Mouse (Mus musculus) kidney, postnatal 0 days (tissue): ENCODE data around the gene Map3k14. TPM values are rescaled to one million over a fixed set of nuclear protein-coding genes. Genes with fewer than 3 reads are reported as not detected.

Source experiments
- ATAC-seq: fragments of 200-750 bp; cut with Nextera tagmentation; replicated peaks from 2 replicates; pipeline ENCODE4 v1.8.0; 2017; ENCODE audit warnings: low read depth, moderate number of reproducible peaks, moderate TSS enrichment, moderate library complexity; ENCODE audit not compliant: low FRiP score
- DNase-seq: peaks from one replicate; pipeline ENCODE4 v3.0.0-alpha.2; 2016; ENCODE audit warnings: low spot score
- H3K27ac ChIP-seq: fragments of 300-500 bp; sonication (generic); 2 replicates; pipeline ENCODE4 v1.5.1; 2014; ENCODE audit warnings: mild to moderate bottlenecking
- H3K27me3 ChIP-seq: fragments of 300-500 bp; sonication (generic); 2 replicates; pipeline ENCODE4 v1.6.1; 2014; ENCODE audit warnings: low read length, mixed read lengths; ENCODE audit not compliant: insufficient read depth
- H3K36me3 ChIP-seq: fragments of 300-500 bp; sonication (generic); 2 replicates; pipeline ENCODE4 v1.6.1; 2014; ENCODE audit warnings: low read length, mixed read lengths; ENCODE audit not compliant: insufficient read depth
- H3K4me1 ChIP-seq: fragments of 300-500 bp; sonication (generic); replicated peaks from 2 replicates; pipeline ENCODE4 v1.6.1; 2014; ENCODE audit warnings: antibody characterized with exemption, low read length, mixed read lengths; ENCODE audit not compliant: insufficient read depth
- H3K4me2 ChIP-seq: fragments of 300-500 bp; sonication (generic); 2 replicates; pipeline ENCODE4 v1.6.1; 2014; ENCODE audit warnings: mild to moderate bottlenecking, low read length, moderate library complexity, mixed read lengths
- H3K4me3 ChIP-seq: fragments of 300-500 bp; sonication (generic); replicated peaks from 2 replicates; pipeline ENCODE4 v1.5.1; 2014; ENCODE audit warnings: low read depth, low read length
- H3K9ac ChIP-seq: fragments of 300-500 bp; sonication (generic); 2 replicates; pipeline ENCODE4 v1.6.1; 2014; ENCODE audit warnings: low read depth, low read length
- H3K9me3 ChIP-seq: fragments of 300-500 bp; sonication (generic); replicated peaks from 2 replicates; pipeline ENCODE4 v1.6.1; 2016; ENCODE audit warnings: low read length, inconsistent platforms, mixed read lengths
- CTCF ChIP-seq: IDR thresholded peaks from 2 replicates; pipeline ENCODE4 v1.5.1; 2016; ENCODE audit warnings: antibody characterized with exemption, low read depth, mild to moderate bottlenecking, moderate library complexity
- WGBS: fragments of 180-500 bp; shearing (Covaris S2); extraction: QIAGEN DNeasy Blood & Tissue Kit; methylation state at CpG from one replicate; pipeline ENCODE4 v1.1.7; 2014; 5-methylcytosine and 5-hydroxymethylcytosine counted together
- polyA plus RNA-seq: library from polyadenylated mRNA; unstranded; fragments of >200 nt; fragmentation: Nextera tagmentation; extraction: Ambion mirVana; gene quantifications from 2 replicates; pipeline ENCODE4 v1.2.1, GENCODE M21; 2015

Map3k14 gene
- 3.2 and 3.8 TPM in 2 replicates for polyA plus RNA-seq

GRCm38 (mm10) chr11:103267346-103268219 lies at the start of gene Map3k14:
Gene Map3k14 (minus strand): TSS chr11:103267472.
- under 1% methylated on average over 55 of the region's 55 CpGs for WGBS
- peaks cover 21% of the 10 kb centered on the region for H3K4me1 ChIP-seq

GRCm38 (mm10) chr11:103315379-103315778 lies 48.1 kb upstream of the Map3k14 start:
- no peaks in the 10 kb centered on the region for H3K9me3 ChIP-seq
- TF ChIP-seq CTCF, result no peak
- H3K27ac ChIP-seq, result peak overlapping the region; percentile 86
- WGBS, result 46% methylated on average over 5 of the region's 5 CpGs
- peak; percentile 56 for DNase-seq
- H3K9ac ChIP-seq, result 0 out of 2 replicates have a peak overlapping the region, but pooled peaks have one; percentile 13
- no peaks in the 10 kb centered on the region for H3K27me3 ChIP-seq
- 0 out of 2 replicates have a peak, but pooled peaks have one; percentile 9 for ATAC-seq
- peaks cover 13% of the 10 kb centered on the region for H3K4me1 ChIP-seq
- H3K36me3 ChIP-seq, result no peaks in the 10 kb centered on the region
- no peak overlapping the region for H3K4me3 ChIP-seq
- no peak overlapping the region for H3K4me2 ChIP-seq

More at GRCm38 (mm10) chr11:103267346-103268219, at the start of gene Map3k14:
- TF ChIP-seq CTCF, result 0 out of 2 replicates have a peak, but pooled peaks have one; percentile 1
- no peaks in the 10 kb centered on the region for H3K27me3 ChIP-seq
- H3K9ac ChIP-seq, result peak within 1 kb of the TSS; percentile 73
- DNase-seq (peak; percentile 100), ATAC-seq (peak; percentile 99)
- H3K4me3 ChIP-seq, result peak within 1 kb of the TSS; percentile 68
- H3K9me3 ChIP-seq, result no peaks in the 10 kb centered on the region
- H3K4me2 ChIP-seq, result peak within 1 kb of the TSS; percentile 90
- no peaks in the 10 kb centered on the region for H3K36me3 ChIP-seq
- peak within 1 kb of the TSS; percentile 92 for H3K27ac ChIP-seq

- H3K9me3 ChIP-seq, result no peaks in the 10 kb centered on the region
- TF ChIP-seq CTCF, result no peak
- DNase-seq, result peak; percentile 44
- H3K4me2 ChIP-seq, result no peak overlapping the region
- no peaks in the 10 kb centered on the region for H3K27me3 ChIP-seq
- no peaks in the 10 kb centered on the region for H3K36me3 ChIP-seq
- H3K4me3 ChIP-seq, result no peak overlapping the region
- H3K9ac ChIP-seq, result 0 out of 2 replicates have a peak overlapping the region, but pooled peaks have one; percentile 13
- ATAC-seq, result peak; percentile 44; the same call in 1 of the 2 replicates
- H3K27ac ChIP-seq, result peak overlapping the region; percentile 86
- WGBS, result 48% methylated on average over 10 of the region's 10 CpGs
- peaks cover 13% of the 10 kb centered on the region for H3K4me1 ChIP-seq
These were observed 47.6 kb upstream of the Map3k14 start for GRCm38 (mm10) chr11:103314736-103315374.

GRCm38 (mm10) chr11:103313542-103313941 lies 46.3 kb upstream of the Map3k14 start:
- DNase-seq (no peak), ATAC-seq (no peak)
- WGBS, result 66% methylated on average over 6 of the region's 6 CpGs
- Histone ChIP-seq H3K36me3 (no peaks in the 10 kb centered on the region), H3K4me3 (no peak overlapping the region), H3K9me3 (no peaks in the 10 kb centered on the region), H3K27ac (peak overlapping the region; percentile 71; the same call in 1 of the 2 replicates), H3K27me3 (no peaks in the 10 kb centered on the region), H3K9ac (no peak overlapping the region), H3K4me1 (peaks cover 13% of the 10 kb centered on the region), H3K4me2 (no peak overlapping the region)
- no peak for TF ChIP-seq CTCF

- Histone ChIP-seq H3K9ac (no peak overlapping the region), H3K9me3 (no peaks in the 10 kb centered on the region), H3K4me2 (no peak overlapping the region; the same call in 1 of the 2 replicates), H3K27me3 (no peaks in the 10 kb centered on the region), H3K4me3 (no peak overlapping the region), H3K27ac (peak overlapping the region; percentile 78), H3K36me3 (no peaks in the 10 kb centered on the region), H3K4me1 (peaks cover 13% of the 10 kb centered on the region)
- 43% methylated on average over 8 of the region's 8 CpGs for WGBS
- DNase-seq, result no peak
- TF ChIP-seq CTCF, result no peak
- no peak for ATAC-seq
These were observed 45.5 kb upstream of the Map3k14 start for GRCm38 (mm10) chr11:103312655-103313255.
